Mouse (Mus musculus) 3134 (cell line): ENCODE data around the gene Haus8.
"Not testable (repeated sequence)": the region's sequence is repeated elsewhere in the genome, so short reads cannot be mapped to it uniquely, and the experiment has no call there.

Source experiments
- DNase-seq: peaks from one replicate; pipeline ENCODE4 v3.0.0-alpha.2; 2011; ENCODE audit warnings: low spot score; ENCODE audit not compliant: insufficient read length; ENCODE audit errors: extremely low read depth

Haus8 gene

DNA sequence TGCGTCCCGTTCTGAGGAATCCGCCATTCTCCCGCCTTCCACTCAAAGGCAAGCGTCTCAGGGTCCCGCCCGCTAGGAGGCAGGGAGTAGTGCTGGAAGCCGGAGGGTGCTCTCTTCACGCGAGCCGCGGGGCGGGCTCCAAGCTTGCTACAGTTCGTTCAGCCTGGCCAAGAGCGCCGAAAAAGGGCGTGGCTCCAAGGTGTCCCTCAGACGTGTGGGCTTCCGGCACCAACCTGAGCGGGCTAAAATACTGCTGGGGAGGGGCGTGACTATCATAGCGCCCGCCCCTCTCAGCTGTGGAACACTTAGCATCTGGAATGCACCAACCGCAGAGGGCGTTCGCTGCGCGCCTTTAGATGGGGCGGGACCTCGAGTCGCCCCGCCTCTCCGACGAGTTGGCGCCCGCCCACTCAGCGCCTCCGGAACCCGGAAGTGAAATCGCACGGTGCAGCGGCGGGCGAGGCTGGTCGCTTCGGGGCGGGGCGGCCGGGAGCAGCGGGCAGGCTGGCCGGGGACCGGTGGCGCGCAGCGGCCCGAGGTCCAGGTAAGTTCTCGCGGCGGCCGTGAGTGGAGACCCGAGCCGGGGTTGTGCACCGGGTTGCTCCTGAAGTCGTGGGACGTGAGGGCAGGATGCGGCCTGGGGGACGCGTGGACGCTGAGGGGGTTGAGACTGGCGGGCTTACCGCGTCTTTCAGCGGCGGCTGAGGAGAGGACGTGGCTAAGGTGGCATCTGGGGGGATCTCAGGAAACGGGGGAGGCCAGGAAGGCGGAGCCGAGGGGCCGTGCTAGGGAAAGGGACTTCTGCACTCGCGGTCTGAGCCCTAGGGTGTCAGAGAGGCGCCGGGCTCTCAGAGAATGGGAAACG lies at the start of gene Haus8, which contains the start of gene Myo9b:
Haus8 (minus strand) TSS at position 649 of the 865 bp plus-strand sequence.
Myo9b (plus strand) TSS at position 429 of the 865 bp plus-strand sequence.
- DNase-seq = peak; percentile 98

GRCm38 (mm10) chr8:71319760-71320159 lies 47.0 kb upstream of the Haus8 start:
- DNase-seq = not testable (repeated sequence)

GRCm38 (mm10) chr8:71318610-71319009 lies 45.9 kb upstream of the Haus8 start:
- DNase-seq = not testable (repeated sequence)

- no peak for DNase-seq
Observed at GRCm38 (mm10) chr8:71316486-71317031, 43.8 kb upstream of the Haus8 start.

DNA sequence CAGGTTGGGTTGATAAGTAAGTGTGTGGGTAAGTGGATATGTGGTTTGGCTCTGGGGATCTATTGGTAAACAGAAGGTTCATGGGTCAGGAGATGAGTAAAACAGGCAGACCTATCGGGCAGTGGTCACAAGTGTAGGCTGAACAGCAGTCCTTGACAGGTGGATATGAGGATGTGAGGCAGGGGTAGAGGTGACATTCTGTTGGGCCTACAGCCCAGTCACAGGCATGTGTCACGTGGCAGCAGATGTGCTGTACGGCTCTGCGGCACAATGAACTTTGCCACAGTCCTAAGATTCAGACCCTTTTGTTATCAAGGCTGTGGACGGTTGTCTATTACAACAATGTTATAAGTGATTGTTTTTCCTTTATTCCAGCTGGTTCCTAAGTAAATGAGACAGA lies 43.2 kb upstream of the Haus8 start:
- no peak for DNase-seq

DNA sequence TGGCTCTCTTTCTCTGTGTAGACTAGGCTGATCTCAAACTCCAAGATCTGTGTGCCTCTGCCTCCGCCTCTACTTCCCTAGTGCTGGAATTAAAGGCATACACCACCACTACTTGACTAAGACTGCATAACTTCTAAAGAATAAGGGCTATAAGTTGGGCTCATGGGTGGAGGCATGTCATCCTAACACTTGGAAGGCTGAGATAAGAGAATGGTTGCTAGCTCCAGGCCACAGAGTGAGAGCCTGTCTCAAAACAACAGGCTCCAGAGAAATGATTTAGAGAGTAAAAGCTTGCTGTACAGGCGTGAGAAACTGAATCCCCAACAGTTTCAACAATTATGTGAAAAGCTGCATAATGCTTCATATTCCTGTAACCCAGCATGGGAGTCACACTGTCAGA lies 41.2 kb upstream of the Haus8 start:
- no peak for DNase-seq

GRCm38 (mm10) chr8:71312700-71313099 lies 40.0 kb upstream of the Haus8 start:
- DNase-seq = peak; percentile 48

DNA sequence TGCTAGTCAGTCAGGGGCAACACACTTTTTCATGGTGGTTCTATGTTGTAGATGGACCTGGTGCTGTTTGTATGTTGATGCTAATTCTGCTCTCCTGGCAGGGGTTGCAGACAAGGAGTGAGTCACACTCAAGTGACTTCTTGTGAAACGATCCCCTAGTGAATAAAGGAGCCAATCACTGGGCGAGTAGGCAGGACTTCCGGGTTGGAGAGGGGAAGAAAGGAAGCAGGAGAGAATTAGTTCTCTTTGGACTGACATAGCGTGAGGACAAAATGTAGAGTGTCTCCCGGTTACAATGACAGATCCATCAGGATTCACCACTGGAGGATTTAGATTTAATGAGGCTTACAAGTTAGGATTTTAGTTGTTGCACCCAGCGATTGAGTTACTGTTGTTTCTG lies 37.7 kb upstream of the Haus8 start:
- peak; percentile 51 for DNase-seq

- no peak for DNase-seq
Observed at GRCm38 (mm10) chr8:71307913-71308312, 35.2 kb upstream of the Haus8 start.

- no peak for DNase-seq
Observed at GRCm38 (mm10) chr8:71307371-71307770, 34.6 kb upstream of the Haus8 start.

- DNase-seq = no peak
Observed at GRCm38 (mm10) chr8:71305988-71306387, 33.3 kb upstream of the Haus8 start.

GRCm38 (mm10) chr8:71303632-71304031 lies 30.9 kb upstream of the Haus8 start:
- no peak for DNase-seq

GRCm38 (mm10) chr8:71302788-71303187 lies 30.1 kb upstream of the Haus8 start:
- no peak for DNase-seq

GRCm38 (mm10) chr8:71299716-71300115 lies 27.0 kb upstream of the Haus8 start:
- DNase-seq = no peak

GRCm38 (mm10) chr8:71297439-71297838 lies 24.7 kb upstream of the Haus8 start:
- DNase-seq = no peak

DNA sequence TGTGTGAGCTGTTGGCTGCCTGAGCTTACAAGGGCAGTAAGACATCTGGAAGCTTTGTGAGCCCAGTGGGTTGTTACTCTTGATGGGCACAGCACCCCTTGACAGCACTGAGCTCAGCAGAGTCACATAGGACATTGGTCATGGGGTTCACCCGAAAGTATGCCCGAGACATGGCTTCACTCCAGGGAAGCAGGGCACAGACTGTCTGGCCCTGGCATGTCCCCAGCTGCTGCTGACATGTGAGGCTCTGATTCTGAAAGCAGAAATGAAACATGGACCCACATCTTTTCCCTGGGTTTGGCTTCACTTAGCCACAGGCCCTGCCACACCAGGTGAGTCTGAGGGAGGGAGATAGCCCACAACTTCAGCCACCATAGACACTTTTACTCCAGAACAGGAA lies 24.1 kb upstream of the Haus8 start:
- DNase-seq = no peak

DNA sequence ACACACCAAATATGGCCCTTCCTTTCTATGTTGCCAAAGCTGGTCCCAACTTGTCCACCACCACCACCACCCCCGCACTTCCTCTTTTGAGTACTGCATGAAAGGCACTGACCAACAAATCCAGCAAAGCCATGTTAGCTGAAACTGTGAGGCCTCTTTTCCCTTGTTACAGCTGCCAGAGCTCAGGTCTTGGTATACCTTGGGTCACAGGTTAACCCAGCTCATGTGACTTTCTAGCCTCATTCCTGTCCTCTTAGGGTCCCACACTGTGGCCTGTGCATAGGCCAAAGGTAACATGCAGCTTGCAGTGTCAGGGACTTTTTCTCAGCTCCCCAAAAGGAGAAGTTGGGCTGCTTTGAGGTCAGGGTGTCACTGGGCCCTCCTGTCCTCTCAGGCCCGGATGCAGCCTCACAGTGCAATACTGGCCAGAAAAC lies 23.5 kb upstream of the Haus8 start:
- DNase-seq = no peak

DNA sequence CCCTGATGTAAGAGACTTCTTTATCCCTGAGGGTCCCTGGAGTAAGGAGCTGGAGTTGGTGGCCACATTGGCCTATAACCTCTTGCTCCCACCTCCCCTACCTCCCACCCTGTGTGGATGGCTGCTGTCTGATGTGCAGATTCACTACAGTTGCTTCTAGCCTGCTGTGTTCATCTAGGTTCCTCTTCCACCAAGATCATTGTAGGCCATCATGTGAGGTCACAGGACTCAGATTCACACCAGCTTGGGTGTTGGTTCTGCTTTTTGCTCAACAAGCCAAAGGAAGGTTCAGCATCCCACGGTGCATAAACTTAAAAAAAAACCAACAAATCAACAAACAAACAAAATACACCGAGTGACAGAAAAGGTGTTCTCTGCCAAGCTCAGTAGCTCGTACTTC lies 21.2 kb upstream of the Haus8 start:
- not testable (repeated sequence) for DNase-seq

DNA sequence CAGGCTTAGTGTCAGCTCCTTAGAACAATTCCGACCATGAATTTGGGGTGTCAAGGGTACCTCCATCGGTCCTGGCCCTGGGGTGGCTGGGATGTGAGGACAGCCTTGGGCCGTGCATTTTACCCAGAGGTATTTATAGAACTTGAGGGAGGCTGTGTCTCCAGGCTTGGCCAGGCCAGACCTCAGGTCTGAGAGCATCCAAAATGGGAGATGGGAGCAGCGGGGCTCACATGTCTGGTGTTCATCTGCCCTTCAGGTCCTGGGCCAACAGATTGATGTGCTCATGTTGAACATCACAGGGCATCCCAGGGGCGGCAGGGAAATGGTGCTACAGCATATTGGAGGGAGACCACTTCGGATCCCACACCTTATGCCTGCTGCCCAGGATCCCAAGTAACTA lies 18.6 kb upstream of the Haus8 start:
- no peak for DNase-seq

DNA sequence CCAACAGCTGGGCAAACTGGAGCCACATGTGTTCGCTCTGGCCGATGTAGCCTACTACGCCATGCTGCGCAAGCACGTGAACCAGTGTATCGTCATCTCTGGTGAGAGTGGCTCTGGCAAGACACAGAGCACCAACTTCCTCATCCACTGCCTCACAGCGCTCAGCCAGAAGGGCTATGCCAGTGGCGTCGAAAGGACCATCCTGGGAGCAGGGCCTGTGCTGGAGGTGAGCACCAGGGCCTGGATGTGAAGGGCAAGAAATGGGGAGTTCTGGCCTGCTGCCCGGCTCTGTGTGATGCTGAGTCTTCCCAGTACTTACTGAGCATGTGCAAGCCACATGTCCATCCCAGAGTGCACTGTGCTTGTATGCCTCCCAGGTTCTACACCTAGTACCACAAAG lies 18.2 kb upstream of the Haus8 start:
- no peak for DNase-seq

GRCm38 (mm10) chr8:71290211-71290610 lies 17.5 kb upstream of the Haus8 start:
- no peak for DNase-seq

- no peak for DNase-seq
Observed at GRCm38 (mm10) chr8:71289098-71289497, 16.4 kb upstream of the Haus8 start.
